Mouse (Mus musculus) E14TG2a.4 (cell line): ENCODE measurements around the gene Hoxa5.

Experiments used
- CTCF ChIP-seq: conservative IDR thresholded peaks from 2 replicates; pipeline ENCODE4 v1.5.1; 2014; ENCODE audit warnings: low read length
- POU5F1 ChIP-seq: IDR thresholded peaks from 2 replicates; pipeline ENCODE4 v1.6.1; 2014; ENCODE audit warnings: low read length, borderline replicate concordance

DNA sequence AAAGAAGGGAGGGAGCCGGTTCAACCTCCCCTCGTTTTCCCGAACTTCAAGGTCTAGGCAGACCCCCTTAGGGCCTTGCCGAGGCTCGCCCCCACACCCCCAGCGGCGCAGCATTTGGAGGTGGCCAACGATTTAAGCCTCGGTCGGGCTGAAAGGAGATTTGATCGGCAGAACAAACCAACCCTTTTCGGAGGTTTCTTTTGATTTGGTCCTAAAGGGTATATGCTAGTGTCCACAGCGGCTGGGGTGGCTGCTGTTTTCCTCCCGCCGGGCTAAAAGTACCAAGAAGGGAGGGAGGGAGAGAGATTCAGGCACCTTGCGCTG, 45.0 kb upstream of the Hoxa5 start:
- TF ChIP-seq CTCF: no peak
- no peak for TF ChIP-seq POU5F1
